Comparison of ENCODE assay signal across 18 mouse cellular contexts in genomic region chr7:135986021-135986420, GRCm38 (mm10).
DNase-seq lines count a peak whose midpoint lies in the region; ATAC-seq lines count a peak whose summit lies in the region.
"Had no signal": no experiment of that assay in that cellular context is flagged by ENCODE, and none has a peak within 500 bp of the region (broad histone marks: within the 10 kb centered on the region; RNA-seq: fewer than 3 reads in every experiment).

No protein-coding gene starts in this region.

- intact Hi-C loops in heart, postnatal 36 days (cut with DNase I) = no loop called here
- intact Hi-C loops in left cerebral cortex, postnatal 14 days (cut with DNase I) = no loop called here

- no peak overlapping the region for H3K9ac ChIP-seq in kidney, embryonic 14.5 days (ENCODE audit: low read depth, low read length)
- no peak overlapping the region for H3K9ac ChIP-seq in forebrain, embryonic 14.5 days (ENCODE audit: low read length)
- H3K9ac ChIP-seq: forebrain, embryonic 15.5 days; midbrain, embryonic 15.5 days had no signal

- no peaks in the 10 kb centered on the region for H3K4me1 ChIP-seq in kidney, embryonic 14.5 days (ENCODE audit: control insufficient read depth, insufficient read depth, low read length)
- H3K4me1 ChIP-seq in forebrain, embryonic 14.5 days (ENCODE audit: control insufficient read depth, insufficient read depth, low read length) = no peaks in the 10 kb centered on the region
- H3K4me1 ChIP-seq: midbrain, embryonic 15.5 days had no signal

- H3K27ac ChIP-seq in kidney, embryonic 14.5 days (ENCODE audit: low read depth, low read length) = no peak overlapping the region
- no peak overlapping the region for H3K27ac ChIP-seq in forebrain, embryonic 14.5 days (ENCODE audit: low read depth, low read length)
- H3K27ac ChIP-seq: forebrain, embryonic 15.5 days; hindbrain, embryonic 10.5 days; macrophage; midbrain, embryonic 15.5 days had no signal

- H3K4me2 ChIP-seq in kidney, embryonic 14.5 days (replicated peaks; ENCODE audit: low read depth, low read length) = no peak overlapping the region
- no peak overlapping the region for H3K4me2 ChIP-seq in forebrain, embryonic 14.5 days (ENCODE audit: low read length)
- H3K4me2 ChIP-seq: forebrain, embryonic 15.5 days; heart, embryonic 11.5 days; midbrain, embryonic 15.5 days had no signal

- no peaks in the 10 kb centered on the region for H3K9me3 ChIP-seq in kidney, embryonic 14.5 days (ENCODE audit: control insufficient read depth, low read length)
- H3K9me3 ChIP-seq in forebrain, embryonic 14.5 days (replicated peaks; ENCODE audit: control insufficient read depth, low read length) = no peaks in the 10 kb centered on the region
- H3K9me3 ChIP-seq: forebrain, embryonic 15.5 days; hindbrain, embryonic 10.5 days; midbrain, embryonic 15.5 days had no signal

- no peak for ATAC-seq in kidney, embryonic 14.5 days (ENCODE audit: low FRiP score, low TSS enrichment)
- peak; percentile 12; the same call in 1 of the 2 replicates for ATAC-seq in erythroblast, adult 5-6 weeks (replicated peaks; ENCODE audit: low FRiP score, poor library complexity, severe bottlenecking)
- no peak for ATAC-seq in forebrain, embryonic 14.5 days
- ATAC-seq: forebrain, embryonic 15.5 days; hindbrain, embryonic 16.5 days; midbrain, embryonic 15.5 days had no signal

- peak; percentile 95 for DNase-seq in kidney, adult 11 months
- DNase-seq in kidney, adult 8-10 months = peak; percentile 91 to 95
- peak; percentile 84 to 92 for DNase-seq in kidney, postnatal 25 days
- no peak for DNase-seq in heart, postnatal 36 days
- no peak for DNase-seq in forebrain, embryonic 14.5 days (ENCODE audit: low spot score)
- DNase-seq in left cerebral cortex, postnatal 14 days (ENCODE audit: low spot score in 2 of 2) = no peak
- DNase-seq: cerebellum, adult 9-10 months; gastrocnemius, postnatal 14 days; heart, adult 11 months; layer of hippocampus, adult 9-11 months had no signal

- no peaks in the 10 kb centered on the region for H3K27me3 ChIP-seq in kidney, embryonic 14.5 days (ENCODE audit: control insufficient read depth, insufficient read depth, low read length)
- H3K27me3 ChIP-seq in forebrain, embryonic 14.5 days (replicated peaks; ENCODE audit: control insufficient read depth, insufficient read depth, low read length) = no peaks in the 10 kb centered on the region
- H3K27me3 ChIP-seq: forebrain, embryonic 15.5 days; midbrain, embryonic 15.5 days had no signal

- H3K36me3 ChIP-seq in kidney, embryonic 14.5 days (ENCODE audit: control insufficient read depth, insufficient read depth, low read length) = no peaks in the 10 kb centered on the region
- H3K36me3 ChIP-seq in forebrain, embryonic 14.5 days (ENCODE audit: control insufficient read depth, insufficient read depth, low read length) = no peaks in the 10 kb centered on the region
- H3K36me3 ChIP-seq: forebrain, embryonic 15.5 days; hindbrain, embryonic 10.5 days; midbrain, embryonic 15.5 days had no signal

- no peak overlapping the region for H3K4me3 ChIP-seq in kidney, embryonic 14.5 days (ENCODE audit: low read length)
- no peak overlapping the region for H3K4me3 ChIP-seq in forebrain, embryonic 14.5 days (ENCODE audit: low read depth, low read length)
- H3K4me3 ChIP-seq: forebrain, embryonic 15.5 days; hindbrain, embryonic 10.5 days; midbrain, embryonic 15.5 days had no signal

- 64% methylated on average over 6 of the region's 6 CpGs for WGBS in kidney, embryonic 14.5 days
- 85% methylated on average over 6 of the region's 6 CpGs for WGBS in forebrain, embryonic 14.5 days

Comparison
In these comparisons a context has a peak if more than half of its experiments do, and no peak if none do; other contexts are left out.
1. DNase-seq: peak in kidney, adult 11 months (single experiment), kidney, adult 8-10 months (2 of 2) and kidney, postnatal 25 days (2 of 2); none in heart, postnatal 36 days (0 of 2), forebrain, embryonic 14.5 days (single experiment) and left cerebral cortex, postnatal 14 days (0 of 2).